Mouse (Mus musculus) fat pad, adult 2 months (tissue): ENCODE results near the gene Ankrd34a.

Experiments
- DNase-seq: peaks from one replicate; pipeline ENCODE4 v3.0.0-alpha.2; 2011; ENCODE audit warnings: low read depth, low spot score; ENCODE audit errors: extremely low read depth

Ankrd34a gene

DNA sequence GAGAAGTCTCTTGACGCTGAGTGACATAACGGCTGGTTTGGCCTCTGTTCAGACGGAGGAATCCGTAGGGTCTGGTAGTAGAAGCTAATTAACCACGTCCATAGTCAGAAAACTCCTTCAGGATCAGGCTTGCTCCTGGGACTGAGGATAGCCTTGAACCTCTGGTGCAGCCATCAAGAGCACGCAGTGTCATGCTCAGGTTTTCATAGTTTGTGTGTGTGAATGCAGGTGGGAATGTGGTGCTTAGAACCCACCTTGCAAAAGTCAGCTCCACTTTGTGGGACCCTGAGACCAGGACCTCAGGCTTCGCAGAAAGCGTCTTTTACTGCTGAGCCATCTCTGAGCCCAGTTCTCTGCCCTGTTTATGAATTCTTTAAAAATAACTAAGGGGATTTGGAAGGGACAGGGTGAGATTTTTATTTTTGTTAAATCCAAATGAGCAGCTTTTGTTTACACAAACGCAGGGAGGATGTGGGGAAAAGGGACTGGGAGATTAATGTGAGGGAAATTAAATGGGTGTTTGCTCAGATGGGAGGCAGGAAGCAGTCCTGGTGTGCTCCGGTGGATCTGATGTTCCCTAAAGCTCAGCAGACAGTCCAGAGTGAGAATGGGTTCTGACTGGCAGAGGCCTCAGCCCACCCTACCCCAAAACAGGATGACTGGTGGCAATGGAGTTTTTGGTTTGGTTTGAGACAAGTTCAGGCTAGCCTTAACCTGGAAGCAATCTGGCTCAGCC lies 34.3 kb upstream of the Ankrd34a start:
- DNase-seq = no peak

DNA sequence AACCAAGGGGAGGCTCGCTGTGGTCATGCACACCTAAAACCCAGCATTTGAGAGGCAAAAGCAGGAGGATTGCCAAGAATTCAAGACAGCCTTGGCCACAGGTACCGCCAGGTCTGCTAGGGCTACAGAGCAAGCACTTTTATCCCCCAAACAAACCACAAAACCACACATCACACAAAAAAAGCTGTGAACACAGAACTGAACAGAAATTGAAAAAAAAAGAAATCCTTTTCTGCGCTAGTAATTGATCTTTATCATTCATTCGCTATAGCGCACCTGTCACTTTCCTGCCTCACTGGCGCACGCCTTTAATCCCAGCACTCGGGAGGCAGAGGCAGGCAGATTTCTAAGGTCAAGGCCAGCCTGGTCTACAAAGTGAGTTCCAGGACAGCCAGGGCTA lies 33.2 kb upstream of the Ankrd34a start:
- DNase-seq = no peak

GRCm38 (mm10) chr3:96563911-96564632 lies 32.4 kb upstream of the Ankrd34a start:
- no peak for DNase-seq

GRCm38 (mm10) chr3:96564633-96565032 lies 31.8 kb upstream of the Ankrd34a start:
- DNase-seq = no peak

GRCm38 (mm10) chr3:96565105-96565504 lies 31.3 kb upstream of the Ankrd34a start:
- no peak for DNase-seq

DNA sequence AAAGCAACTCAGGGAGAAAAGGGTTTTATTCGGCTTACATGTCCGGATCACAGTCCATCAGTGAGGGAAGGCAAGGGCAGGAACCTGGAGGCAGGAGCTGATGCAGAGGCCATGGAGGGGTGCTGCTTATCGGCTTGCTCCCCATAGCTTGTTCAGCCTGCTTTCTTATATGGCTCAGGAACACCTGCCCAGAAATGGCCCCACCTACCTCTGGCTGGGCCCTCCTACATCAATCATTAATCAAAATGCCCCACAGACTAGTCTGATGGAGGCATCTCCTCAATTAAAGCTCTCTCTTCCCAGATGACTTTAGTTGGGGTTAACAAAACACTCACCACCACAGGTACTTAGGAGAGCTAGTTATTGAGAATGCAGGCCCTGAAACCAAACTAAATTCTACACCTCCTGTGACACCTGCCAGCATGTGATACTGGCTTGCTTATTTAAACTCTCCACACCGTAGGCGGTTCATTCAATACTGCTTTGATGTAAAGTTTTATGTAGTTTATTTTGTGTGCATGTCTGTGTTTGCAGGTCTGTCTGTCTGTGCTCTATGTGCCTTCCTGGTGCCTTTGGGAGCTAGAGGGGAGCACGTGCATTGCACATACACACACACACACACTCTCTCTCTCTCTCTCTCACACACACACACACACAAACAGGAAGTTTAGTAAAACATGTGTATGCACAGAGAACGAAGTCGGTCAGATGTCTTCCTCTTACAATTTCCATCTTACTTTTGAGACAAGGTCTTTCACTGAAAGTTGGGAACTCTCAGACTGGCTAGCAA lies 29.6 kb upstream of the Ankrd34a start:
- no peak for DNase-seq

DNA sequence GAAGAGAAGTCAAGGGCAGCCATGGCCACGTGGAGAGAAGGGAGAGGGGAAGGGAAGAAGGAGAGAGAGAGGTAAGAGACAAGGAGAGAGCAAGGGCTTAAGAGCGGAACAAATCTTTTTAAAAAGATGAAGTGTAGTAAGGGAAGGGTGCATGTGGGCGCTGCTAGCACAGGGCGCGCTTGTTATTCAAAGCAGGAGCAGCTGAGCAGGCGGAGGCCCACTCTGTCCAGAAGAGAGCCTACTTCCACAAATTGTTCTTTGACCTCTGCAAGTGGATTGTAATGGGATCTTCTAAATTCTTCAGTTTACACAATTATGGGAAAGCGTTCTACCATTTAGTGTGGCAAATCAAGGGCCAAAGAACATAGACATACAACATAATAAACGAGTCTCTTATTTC lies 27.8 kb upstream of the Ankrd34a start:
- DNase-seq = no peak

DNA sequence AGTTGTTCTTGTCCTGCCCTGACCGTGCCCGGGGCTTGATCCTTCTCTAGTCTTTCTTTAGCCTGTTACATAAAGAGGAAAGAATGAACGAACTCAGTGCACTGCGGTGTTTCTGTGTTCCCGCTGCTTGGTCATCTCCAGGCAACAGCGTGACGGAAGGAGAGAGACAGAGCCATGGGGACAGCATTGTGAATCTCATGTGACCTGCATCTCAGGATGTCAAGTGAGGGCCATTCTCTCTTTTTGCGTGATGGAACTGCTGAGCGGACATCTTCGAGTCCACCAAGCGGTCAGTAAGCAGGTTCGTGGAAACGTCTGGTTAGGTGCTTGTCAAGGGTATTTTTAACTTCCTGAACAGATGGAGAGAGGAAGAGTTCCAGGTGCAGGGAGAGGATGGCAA lies 26.9 kb upstream of the Ankrd34a start:
- no peak for DNase-seq

DNA sequence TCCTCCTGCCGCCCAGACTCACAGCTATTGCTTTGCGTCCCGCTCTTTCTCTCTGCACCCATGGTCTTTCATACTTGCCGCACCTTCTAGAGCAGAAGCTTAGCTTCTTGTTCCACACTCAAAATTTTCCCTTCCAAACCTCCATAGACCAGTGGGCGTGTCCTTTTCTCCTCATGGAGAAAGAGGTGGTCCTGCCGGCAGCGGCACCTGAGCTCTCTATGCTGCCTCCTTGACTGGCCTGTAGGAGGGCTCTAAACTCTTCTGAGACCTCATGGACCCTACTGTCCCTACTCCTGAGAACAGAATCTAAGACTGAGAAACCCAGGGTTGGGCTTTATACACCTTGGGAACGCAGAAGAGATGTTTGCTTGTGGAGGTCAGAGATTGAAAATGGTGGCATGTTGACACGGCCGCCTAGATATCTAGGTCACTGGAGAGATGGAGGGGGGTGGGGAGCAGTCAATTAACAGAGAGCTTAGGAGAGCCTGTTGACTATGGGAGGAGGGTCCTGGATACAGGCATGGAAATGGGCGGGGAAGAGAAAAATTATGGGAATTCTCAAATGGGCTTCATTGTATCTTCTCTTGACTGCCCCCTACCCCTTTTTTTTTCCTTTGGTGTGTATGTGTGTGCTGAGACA lies 26.4 kb upstream of the Ankrd34a start:
- no peak for DNase-seq

DNA sequence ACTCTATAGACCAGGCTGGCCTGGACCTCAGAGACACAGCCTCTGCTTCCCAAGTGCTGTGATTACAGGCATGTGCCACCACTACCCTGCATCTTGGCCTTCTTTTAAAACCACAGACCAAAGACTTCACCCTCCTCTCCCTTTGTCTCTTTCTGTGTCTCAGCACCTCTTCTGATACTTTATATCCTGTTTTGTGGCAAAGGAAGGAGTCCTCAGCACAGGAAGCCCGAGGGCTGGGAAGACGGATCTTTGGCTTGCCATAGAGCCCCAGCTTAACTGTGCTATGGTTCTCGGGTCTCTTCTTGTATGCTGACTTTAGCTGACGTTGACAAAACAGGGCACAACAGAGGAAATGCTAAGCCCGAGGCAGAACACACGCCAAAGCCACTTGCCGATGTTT lies 25.8 kb upstream of the Ankrd34a start:
- no peak for DNase-seq

DNA sequence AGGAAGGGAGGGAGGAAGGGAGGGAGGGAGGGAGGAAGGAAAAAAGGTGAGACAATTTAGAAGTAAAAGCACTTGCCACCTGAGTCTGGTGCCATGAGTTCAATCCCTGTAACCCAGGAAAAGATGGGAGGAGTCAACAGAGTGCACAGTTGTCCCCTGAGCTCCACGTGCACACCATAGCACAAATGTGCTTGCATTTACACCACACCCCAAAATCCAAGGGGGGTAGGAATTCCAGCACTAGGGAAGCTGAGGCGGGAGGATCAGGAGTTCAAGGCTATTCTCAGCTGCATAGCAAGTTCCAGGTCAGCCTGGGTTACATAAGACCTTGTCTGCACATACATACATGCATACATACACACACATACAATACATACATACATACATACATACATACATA lies 25.1 kb upstream of the Ankrd34a start:
- DNase-seq = no peak

GRCm38 (mm10) chr3:96571896-96572698 lies 24.3 kb upstream of the Ankrd34a start:
- no peak for DNase-seq

GRCm38 (mm10) chr3:96573611-96574511 lies 22.6 kb upstream of the Ankrd34a start:
- no peak for DNase-seq

- DNase-seq = no peak
Measured at GRCm38 (mm10) chr3:96575272-96575984, 21.0 kb upstream of the Ankrd34a start.

- no peak for DNase-seq
Measured at GRCm38 (mm10) chr3:96576005-96576658, 20.3 kb upstream of the Ankrd34a start.

DNA sequence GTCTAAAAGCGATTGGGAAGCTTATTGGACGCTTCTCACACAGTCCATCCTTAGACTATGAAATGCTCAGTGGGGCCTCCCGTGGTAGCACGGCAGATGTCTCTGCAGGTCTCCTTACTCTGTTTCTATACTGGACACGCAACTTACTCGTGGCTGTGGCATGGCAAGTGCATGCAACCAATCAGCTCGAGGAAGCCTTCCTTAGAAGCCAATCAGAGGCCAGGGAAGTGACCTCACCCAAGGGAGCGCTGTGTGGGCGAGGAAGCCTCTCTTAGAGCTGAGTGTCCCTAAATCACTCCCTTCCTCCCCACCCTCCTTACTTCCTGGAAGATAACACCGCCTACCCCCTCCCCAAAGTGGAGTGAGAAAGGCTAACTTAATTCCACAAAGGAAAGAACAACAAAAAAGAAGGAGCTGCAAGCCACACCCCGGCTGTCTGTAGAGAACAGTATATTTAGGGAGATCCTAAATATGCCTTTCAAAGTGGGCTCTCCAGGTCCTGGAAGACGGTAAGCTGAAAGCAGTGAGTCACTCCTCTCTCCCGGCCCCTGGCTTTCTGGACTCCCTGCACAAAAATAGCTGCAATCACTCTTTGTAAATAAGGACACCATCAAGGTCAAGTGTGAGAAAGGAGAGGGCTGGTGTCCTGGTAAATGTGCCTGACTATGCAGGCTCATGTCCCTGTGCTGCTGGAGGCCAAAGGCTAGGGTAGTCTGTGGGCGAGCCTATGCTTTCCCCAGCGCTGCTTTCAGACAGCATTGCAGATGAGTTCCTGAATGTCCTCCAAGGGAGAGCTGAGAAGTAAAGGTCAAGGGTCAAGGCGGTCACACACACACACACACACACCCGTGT lies 19.5 kb upstream of the Ankrd34a start, which contains the start of gene Gm16253:
TSS of gene Gm16253 (plus strand) at position 295 of the 852 bp plus-strand sequence.
- no peak for DNase-seq

DNA sequence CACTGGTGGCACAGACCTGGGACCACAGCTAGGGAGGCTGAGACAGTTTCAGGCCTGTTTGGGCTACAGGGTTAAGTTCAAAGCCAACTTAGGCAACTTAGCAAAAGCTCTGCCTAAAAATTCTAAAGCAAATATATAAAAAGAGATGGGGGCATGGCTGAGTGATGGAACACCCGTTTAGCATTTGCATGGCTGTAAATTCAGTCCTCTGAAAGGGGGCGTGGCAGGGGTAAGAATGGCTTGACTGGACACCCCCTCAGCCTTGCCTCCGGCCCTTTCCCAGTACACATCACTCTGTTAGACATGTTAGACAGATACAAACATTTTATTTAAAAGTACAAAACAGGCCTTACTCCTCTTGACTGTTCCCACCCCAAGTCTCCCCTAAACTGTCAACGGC lies 18.9 kb upstream of the Ankrd34a start:
- DNase-seq = no peak
